Mouse (Mus musculus) liver, postnatal 0 days (tissue): ENCODE measurements around the gene Marcksl1.
A peak's percentile ranks its signal among the peaks of the same experiment; 100 is the strongest.

Experiments
- CTCF ChIP-seq: sonication (generic); IDR thresholded peaks from 2 replicates; pipeline ENCODE4 v1.5.1; 2016; ENCODE audit warnings: antibody characterized with exemption, low read depth
- EP300 ChIP-seq: IDR thresholded peaks from 2 replicates; pipeline ENCODE4 v1.6.1; 2016; ENCODE audit warnings: antibody characterized with exemption, low read depth, mild to moderate bottlenecking

GRCm38 (mm10) chr4:129495672-129496562, 17.5 kb upstream of the Marcksl1 start:
- TF ChIP-seq CTCF (peak; percentile 61), EP300 (no peak)
